Mouse (Mus musculus) c-Kit-negative CD71-positive TER-119-positive erythroid progenitor cells, embryonic 14.5 days (primary cell): ENCODE results near the gene Erg.

Source experiments
- DNase-seq: peaks from one replicate; pipeline ENCODE4 v3.0.0-alpha.2; 2013; ENCODE audit warnings: low read depth, low spot score

Erg gene

DNA sequence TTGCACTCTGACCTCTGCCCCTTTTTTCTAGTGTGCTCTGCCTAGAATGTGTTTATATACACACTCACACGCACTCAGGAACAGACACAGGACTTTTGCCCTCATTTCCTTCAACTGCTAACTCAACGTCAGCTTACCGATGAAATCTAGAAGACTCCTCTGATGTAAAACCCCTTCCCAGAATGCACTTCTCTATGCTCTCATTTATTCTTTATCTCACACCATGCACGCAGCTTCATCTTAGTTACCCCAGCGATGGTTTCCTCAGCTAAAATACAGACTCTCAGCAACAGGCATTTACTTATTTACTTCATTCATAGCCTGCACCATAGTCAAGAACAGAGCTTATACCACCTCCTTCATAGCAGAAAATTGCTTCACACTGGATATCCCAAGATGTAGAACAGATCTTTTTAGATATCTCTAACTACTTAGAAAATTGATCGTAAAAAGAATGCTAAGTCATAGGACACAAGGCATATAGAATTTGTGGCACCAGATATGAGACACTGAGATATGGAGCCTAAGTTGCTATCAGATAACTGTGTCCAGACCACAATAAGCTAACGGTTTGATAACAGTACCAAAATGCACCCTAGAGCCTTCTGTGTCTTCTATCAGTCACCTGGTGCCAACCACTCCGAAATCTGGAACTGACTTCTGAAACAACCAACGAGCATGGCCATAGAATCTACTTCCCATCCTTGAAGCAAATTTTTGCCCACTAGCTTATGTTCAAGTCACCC is 98.6 kb downstream of the Erg start:
- DNase-seq: no peak

DNA sequence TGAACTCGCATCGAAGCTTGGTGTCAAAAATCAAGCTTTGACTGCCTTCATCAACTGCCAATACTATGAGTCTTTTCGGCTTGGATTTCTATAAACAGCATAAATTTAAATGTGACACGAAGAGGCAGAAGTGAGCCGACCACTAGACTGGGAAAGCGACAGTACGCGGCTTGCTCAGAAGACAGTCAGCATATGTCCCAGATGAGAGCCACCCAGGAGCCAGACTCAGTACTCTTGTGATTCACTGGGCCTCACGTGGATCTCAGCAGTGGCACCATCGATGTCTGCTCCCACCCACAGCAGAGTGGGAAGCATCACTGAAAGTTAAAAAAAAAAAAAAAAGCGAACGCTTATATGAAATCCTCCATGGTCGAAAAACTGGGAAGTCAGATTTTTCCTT is 105.2 kb downstream of the Erg start:
- DNase-seq: no peak

DNA sequence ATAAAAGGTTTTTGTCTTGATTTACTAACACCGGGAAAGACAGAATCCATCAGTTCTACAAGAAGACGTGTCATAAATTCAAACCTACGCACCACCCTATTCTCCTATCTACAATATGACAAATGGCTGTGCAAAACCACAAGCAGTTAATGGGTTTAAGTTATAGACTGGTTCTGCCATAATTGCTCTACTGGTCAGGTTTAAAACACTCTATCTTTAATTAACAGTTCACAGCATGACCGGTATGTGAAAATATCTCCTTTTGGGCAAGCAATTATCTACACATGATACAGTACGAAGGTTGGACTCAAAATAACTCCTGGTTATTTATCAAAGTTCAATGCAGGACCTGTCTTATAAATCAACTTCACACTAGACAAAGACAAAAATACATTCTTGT is 107.8 kb downstream of the Erg start:
- no peak for DNase-seq

DNA sequence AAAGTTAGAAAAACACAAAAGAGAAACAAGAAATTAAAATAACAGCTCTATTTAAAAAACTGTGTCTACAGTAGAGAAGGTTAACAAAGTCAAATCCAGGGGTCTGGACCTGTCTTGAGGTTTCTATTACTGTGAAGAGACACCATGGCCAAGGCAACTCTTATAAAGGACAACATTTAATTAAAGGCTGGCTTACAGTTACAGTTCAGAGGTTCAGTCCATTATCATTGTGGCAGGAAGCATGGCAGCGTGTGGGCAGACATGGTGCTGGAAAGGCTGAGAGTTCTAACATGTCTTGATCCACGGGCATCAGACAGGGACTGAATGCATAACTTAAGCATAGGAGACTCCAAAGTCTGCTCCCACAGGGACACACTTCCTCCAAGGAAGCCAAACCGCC is 111.4 kb downstream of the Erg start:
- no peak for DNase-seq

DNA sequence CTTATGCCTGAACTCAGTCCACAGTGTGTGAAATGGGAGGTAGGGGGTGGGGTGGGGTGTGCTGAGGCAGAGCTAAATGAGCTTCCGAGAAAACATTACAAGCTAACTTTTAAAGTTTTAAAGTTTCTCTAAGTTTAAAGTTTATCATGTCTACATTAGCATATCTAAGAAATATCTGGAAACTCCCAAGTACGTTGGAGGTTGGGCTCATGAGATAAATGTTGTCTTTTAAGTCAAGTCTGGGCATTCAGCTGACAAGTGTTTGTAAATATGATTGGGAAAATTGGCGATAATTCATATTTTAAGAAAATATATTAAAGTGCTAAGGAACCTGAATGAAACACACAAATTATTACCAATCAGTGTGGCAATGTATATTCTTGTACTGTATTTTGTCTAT is 112.4 kb downstream of the Erg start:
- no peak for DNase-seq

DNA sequence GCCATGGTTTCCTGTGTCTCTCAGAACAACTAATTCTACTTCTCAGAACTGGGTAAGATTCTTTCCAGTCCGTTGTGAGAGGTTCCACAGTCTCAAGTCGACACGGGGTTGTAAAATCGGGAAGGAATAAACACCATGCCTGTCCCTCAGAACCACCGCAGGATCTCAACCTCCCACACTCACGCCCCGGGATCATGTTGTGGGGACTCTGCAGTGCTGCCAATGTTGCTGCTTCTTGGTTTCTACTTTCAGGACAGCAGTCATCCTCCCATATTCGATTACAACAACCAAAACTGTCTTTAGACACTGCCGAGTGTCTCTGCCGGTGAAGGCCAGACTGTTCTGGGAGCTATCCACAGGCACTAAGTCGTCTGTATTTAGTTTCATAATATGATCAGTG is 113.6 kb downstream of the Erg start:
- no peak for DNase-seq

DNA sequence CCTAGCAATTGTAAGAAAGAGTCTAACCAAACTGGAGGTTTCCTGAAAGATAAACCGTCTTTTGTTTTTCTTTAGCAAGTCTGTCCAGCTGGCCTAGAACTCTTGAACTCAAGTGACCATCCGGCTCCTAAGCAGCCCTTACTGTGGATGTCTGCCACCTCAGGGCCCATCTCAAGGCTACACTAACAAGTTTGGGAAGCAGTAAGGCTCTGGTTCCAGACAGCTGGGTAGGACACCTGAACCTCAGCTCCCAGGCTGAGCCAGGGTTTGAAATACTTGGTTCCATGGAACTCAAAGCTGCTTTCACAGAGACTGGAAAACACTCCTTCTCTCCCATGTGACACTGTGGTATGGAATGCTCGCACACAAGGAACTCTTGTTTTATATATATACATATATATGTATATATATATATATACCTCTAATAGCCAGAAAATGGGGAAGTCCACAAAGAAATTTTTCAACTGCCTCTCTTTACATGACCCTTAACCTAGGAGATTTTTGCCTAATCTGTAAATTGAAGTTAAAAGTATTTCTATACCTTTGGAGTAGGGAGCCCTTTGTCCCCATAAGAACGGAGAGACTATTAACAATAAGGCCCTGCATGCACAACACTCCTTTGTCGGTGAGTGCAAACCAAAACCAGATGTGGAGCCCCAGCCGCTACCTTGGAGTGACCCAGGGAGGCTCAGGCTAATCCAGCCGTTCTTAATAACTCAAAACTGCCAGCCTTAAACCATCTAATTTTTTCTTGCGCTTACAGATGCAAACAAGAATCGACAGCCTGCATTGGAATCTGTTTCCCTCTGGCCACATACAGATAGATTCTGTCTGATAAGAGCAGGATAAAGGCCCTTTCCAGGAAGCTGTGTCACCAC is 116.9 kb downstream of the Erg start:
- DNase-seq: no peak

DNA sequence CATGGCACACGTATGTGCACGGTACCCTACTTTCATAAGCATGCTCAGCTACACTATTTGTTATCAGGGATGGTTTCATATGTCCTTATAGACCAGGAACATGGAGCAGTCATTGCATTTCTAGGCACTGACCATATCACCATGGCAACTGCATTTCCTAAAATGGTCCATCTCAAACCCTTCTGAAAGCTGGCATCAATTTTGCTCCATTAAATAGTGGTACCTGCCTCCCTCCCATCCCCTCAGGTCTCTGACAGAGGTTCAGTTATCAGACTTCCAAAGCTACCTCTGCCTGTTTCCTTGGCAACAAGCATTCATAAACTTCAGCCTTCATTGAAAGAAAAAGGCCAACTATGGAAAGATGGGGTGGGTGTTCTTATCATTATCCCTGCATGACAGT is 118.5 kb downstream of the Erg start:
- no peak for DNase-seq

DNA sequence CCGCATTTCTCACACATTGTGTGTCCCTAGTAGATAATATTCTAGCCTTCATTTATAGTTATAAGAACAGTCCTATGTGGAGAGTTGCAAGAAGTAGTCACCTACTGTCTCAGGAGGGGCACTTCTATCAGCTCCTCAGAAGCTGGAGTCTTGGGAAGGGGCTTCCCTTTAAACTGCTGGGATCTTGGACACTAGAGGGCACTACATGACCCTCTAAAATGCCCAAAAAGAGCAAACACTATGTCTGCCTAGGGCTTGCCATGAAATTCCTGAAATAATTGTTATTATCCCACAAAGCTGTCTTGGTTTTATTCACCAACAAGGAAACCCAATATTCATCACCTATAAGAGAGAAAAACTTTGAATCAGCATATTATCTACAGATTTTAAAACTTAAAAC is 119.8 kb downstream of the Erg start:
- no peak for DNase-seq

DNA sequence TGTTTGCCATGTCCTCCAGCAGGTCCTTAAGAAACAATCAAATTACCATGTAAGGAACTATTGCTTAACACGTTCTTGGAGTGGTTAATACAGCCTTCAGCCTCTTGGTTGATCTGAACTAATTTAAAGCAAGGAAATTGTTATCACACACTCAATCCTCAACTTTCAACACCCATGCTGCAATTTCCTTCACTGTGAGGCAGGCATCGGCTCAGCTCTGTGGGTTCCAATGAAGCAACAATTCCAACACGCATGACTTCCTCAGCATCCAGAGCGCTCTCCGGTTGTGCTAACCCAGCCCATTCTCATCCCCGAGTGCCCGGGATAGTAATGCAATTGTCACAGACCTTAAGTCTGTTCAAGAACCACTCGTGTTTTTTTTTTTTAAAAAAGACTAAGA is 121.8 kb downstream of the Erg start:
- DNase-seq: no peak

DNA sequence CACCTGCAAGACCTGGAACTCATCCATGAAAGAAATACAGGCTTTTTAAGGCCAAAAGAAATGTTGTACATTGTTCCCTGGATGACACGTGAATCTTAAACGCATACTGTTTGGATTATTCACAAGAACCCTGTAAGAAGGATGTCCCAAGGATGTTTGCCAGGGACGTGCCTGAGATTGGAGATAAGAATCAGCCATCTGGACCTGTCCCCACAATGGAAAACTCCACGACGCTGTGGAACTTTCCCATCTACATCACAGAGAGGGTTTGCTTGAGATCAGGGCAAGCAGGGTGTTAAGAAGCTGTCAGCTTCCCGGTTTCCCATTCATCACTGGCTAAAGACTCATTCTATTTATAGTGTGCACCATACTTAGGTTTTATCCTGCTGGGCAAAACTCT is 122.6 kb downstream of the Erg start:
- DNase-seq: no peak

DNA sequence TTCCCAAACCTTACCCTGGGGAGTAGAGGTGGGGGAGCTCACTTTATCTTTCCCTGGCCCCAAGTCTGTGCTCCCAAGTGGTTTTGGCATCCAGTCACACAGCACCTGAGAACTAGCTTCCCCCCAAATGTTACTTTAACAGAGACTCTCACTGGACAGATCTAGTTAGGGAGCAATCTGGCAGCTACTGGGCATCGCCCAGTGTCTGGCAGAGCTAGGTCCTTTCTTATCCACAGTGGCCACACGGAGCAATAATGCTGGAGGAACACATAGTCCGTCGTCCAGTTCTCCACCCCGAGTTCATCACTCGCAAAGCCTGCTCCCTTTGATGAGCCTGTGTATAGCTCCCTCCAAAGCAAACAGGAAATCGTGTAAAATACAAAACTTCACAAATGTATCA is 124.5 kb downstream of the Erg start:
- DNase-seq: no peak

DNA sequence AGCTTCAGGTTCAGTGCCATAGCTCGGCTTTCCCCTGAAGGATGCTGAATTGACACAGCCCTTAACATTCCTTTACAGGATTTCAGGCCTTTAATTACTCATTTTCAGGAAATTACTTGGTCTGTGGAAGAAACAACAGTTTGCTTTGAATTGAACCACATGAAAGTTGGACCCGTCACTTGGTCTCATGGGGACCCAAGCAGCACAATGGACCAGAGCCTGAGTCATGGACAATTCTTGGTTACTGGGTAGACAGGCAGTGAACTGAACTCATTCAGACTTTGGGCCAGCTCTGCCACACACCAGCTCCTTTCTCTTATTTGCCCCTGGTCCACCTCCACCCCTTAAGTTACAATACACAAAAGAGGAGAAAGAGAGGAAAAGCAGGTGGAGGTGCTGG is 126.1 kb downstream of the Erg start:
- DNase-seq: no peak

DNA sequence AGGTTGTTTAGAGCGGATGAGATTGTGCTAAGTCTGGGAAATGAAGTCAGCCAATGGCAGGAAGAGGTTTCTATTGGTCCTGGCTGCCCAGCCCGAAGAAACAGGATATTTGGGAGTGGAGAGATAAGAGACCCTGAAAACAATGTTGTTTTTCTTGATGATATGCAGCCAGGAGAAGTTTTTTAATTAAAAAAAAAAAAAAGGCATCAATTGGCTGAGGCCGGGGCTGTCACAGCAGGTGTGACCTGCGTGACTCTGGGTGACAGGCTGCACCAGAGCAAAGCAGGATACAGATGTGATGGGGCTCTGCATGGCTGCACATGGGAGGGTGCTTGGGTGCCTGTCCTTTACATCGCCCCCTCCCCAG is 127.1 kb downstream of the Erg start:
- no peak for DNase-seq

DNA sequence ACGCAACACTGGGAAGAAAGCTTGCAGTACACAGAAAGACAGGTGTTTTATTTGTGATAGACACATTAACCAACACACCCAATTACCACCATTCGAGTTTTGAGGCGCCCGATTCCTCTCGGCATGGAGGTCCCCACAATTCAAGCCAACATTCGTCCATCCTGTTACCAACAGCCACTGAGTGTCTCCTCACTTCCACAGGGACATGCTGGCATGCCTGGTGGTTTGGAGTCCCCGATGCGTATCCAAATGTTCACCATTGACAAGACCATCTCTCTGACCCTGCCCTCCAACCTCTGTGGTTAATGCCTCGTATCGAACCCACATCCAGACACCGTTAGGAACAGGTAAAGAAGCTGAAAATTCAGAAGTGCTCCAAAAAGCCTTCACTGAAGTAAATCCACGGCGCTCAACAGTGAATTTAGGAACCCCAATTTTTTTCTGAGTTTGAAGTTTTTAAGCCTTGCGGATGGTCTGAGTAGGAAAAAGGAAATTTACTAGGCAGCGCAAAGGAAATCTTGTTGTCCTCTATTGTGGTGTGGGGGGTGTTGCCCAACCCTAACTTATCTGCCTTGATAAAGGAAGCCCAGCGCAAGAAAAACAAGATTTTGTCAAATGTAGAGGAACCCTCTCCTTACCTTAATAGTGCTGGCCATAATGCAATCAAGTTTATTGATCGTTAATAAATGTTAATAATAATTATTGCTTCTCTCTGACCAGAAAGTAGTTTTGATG is 127.6 kb downstream of the Erg start:
- no peak for DNase-seq

DNA sequence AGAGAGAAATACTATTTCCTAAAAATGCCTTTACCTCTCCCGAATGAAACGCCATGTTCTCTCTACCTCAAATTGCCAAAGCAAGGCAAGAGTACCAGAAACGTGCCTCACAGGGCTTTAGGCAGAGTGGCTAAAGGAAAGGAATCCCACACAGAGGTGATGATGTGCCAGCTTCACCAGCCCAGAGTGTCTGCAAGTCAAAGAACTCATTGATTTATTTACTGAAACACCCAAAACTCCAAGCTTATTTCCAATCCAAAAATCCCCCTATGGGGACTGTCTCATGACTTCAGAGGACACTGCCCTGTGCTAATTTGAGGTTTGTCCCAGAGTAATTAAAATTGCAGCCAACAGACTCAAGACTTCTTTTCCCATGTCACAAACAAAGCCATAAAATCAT is 129.4 kb downstream of the Erg start:
- no peak for DNase-seq

DNA sequence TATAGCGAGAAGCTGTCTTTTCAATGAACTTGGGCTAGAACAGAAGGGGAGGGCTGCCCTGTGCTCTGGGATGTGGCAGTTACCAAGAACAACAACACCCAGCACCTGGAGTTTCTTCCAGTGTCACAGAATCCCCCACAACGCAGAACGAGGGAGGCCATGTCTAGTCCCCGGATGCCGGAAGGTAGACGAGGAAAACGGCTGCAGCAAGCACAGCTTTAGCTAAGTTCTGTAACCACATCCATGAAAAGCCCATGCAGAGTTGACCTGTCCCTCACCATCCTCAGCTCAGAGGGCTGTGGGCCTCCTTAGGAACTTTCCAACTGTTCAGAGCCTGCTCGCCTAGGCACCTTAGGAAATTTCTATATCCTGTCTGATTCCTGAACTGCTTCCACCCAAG is 130.5 kb downstream of the Erg start:
- DNase-seq: no peak

DNA sequence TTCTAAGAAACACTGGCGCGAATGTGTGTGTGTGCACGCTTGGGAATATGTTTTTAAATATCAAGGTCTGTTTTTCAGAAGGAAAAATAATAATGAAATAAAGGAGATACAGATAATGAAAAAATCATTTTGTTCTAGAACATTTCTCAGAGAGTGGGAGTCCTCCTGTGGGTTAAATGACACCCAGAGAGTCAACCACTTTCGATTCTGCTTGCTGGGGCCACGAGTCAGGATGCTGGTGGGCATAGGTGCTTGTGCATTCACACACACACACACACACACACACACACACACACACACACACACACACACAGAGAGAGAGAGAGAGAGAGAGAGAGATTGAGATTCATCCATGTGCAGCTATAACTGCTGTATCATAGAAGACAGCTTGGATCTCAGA is 130.9 kb downstream of the Erg start:
- DNase-seq: no peak

DNA sequence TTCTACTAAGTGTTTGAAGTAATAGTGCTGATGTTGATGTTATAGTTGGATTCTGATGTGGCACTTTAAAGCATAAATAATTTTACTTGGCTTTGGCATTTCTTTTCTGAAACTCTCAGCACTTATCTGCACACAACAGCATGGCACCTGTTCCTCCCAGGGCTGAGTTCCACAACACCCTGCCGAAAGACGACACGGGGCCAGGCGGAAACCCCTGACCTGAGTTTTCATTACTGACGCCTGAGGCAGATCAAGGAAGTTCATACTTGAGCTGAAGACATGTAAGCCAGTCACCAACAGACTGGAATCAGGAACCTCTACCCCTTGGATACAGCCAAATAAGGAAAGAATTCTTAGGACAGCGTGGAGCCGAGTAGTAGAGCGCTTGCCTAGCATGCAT is 134.0 kb downstream of the Erg start:
- DNase-seq: no peak

DNA sequence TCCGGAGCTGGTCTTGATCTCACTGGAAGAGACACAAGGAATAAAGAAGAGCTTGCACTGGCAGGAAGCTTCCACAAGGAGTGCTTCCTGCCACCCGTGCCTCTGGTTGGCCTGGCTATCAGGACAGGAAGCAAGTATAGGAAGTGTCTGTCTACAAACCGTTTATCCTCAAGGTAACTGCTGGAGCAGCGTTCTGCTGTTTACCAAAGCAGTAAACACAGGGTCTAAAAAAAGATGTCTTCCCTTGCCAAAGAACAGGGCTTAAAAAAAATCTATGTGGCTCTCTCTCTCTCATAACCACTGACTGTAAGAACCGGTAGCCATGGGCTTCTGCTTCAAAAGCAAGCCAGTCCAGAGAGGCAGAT is 137.1 kb downstream of the Erg start:
- DNase-seq: no peak

DNA sequence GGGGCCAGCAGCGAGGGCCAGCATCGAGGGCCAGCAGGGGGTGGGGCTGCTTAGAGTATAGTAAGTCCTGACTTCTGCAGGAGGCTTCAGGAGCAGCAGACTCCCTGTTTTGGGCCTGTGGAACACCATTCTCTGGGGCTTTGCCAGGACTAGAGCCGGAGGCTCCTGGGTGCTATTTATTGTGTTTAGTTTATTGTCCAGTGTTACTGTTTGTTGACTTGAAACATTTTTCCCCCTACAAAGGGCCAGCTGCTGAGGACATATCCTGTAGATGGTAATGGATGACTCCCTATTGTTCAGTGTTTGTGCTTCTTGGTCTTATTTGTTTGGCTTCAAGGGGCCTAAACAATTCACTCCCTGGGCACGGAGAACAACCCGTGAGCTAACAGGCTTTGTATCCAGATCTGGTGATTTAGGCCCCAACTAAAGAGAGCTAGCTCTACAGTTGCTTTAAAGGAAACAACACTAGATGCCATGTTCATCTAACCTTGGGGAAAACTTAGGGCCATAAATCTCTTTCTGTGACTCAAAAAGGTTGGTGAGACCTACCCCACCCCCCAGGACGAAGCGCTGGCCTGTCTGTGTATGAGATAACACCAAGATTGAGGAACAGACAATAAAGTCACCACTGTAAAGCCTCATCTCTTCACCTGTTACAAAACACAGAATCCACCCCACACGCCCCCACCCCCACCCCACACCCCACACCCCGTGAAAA is 137.6 kb downstream of the Erg start:
- no peak for DNase-seq

DNA sequence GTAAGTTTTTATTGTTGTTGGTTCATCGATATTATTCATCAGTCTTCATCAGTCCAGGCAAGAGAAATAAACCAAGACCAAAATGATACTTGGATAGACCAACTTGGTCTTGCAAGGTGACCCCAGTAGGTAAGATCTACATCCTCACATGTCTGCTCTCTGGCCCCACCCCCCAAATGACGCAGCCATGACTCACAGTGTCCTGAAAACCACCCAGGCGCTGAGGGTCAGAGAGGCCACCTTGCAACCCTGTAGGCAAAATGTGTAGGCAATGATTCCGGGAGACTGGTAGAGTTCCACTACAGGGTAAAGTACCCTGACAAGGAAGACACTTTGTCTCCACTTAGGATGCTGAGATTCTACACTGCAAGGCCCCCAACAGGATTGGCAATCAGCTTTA is 138.5 kb downstream of the Erg start:
- DNase-seq: no peak
